Mouse (Mus musculus) embryonic facial prominence, embryonic 12.5 days (tissue): Measurements from ENCODE around the gene Aars. TPM values are rescaled to one million over a fixed set of nuclear protein-coding genes. Genes with fewer than 3 reads are reported as not detected.
A peak's percentile ranks its signal among the peaks of the same experiment; 100 is the strongest.
"Not testable (repeated sequence)": the region's sequence is repeated elsewhere in the genome, so short reads cannot be mapped to it uniquely, and the experiment has no call there.

Experiments used
- ATAC-seq: fragments of 200-750 bp; cut with Nextera tagmentation; 2 replicates; pipeline ENCODE4 v1.8.0; 2017; ENCODE audit not compliant: insufficient number of reproducible peaks, insufficient read depth, low FRiP score, low TSS enrichment
- H3K27ac ChIP-seq: fragments of 300-500 bp; sonication (generic); 2 replicates; pipeline ENCODE4 v1.5.1; 2016; ENCODE audit warnings: mild to moderate bottlenecking
- H3K27me3 ChIP-seq: fragments of 300-500 bp; sonication (generic); 2 replicates; pipeline ENCODE4 v1.6.1; 2016; ENCODE audit warnings: mild to moderate bottlenecking, moderate library complexity
- H3K36me3 ChIP-seq: fragments of 300-500 bp; sonication (generic); 2 replicates; pipeline ENCODE4 v1.6.1; 2016; ENCODE audit warnings: mild to moderate bottlenecking
- H3K4me1 ChIP-seq: fragments of 300-500 bp; sonication (generic); 2 replicates; pipeline ENCODE4 v1.6.1; 2016
- H3K4me2 ChIP-seq: fragments of 300-500 bp; sonication (generic); replicated peaks from 2 replicates; pipeline ENCODE4 v1.6.1; 2016; ENCODE audit warnings: mild to moderate bottlenecking, moderate library complexity
- H3K4me3 ChIP-seq: fragments of 300-500 bp; sonication (generic); 2 replicates; pipeline ENCODE4 v1.5.1; 2016; ENCODE audit warnings: mild to moderate bottlenecking
- H3K9ac ChIP-seq: fragments of 300-500 bp; sonication (generic); 2 replicates; pipeline ENCODE4 v1.6.1; 2016; ENCODE audit warnings: mild to moderate bottlenecking, moderate library complexity
- H3K9me3 ChIP-seq: fragments of 300-500 bp; sonication (generic); 2 replicates; pipeline ENCODE4 v1.6.1; 2016; ENCODE audit warnings: mild to moderate bottlenecking, moderate library complexity
- WGBS: fragments of 180-500 bp; shearing (Covaris S2); methylation state at CpG from one replicate; pipeline ENCODE4 v1.1.7; 2016; 5-methylcytosine and 5-hydroxymethylcytosine counted together
- polyA plus RNA-seq: library from polyadenylated mRNA; unstranded; fragments of >200 nt; fragmentation: Nextera tagmentation; extraction: Ambion mirVana; gene quantifications from 2 replicates; pipeline ENCODE4 v1.2.1, GENCODE M21; 2016

Aars gene
- 69.9 and 71.9 TPM in 2 replicates for polyA plus RNA-seq

DNA sequence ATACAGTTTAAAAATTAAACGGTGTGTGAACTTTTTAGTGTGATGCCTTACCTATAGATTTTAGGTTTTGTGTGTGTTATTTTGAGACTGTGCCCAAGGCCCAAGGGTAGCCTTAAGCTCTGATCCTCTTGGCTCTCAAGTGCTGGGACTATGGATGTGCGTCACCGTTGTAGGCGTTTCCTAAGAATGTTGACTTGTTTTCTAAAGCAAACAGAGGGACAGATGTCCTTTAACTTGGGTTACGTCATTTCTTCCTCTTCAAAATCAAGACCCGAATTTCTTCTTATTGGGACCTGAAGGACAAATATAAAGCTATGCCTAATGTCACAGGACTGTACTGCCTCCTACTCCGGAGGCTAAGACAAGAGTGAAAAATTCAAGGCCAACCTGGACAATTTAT is at the start of gene Aars:
Gene Aars, plus strand, starts transcription at position 229 of the 400 bp plus-strand sequence.
- Histone ChIP-seq H3K4me2 (peak within 1 kb of the TSS; percentile 66), H3K36me3 (peaks cover 12% of the 10 kb centered on the region), H3K9ac (peak within 1 kb of the TSS; percentile 73), H3K4me3 (peak within 1 kb of the TSS; percentile 77), H3K27ac (peak within 1 kb of the TSS; percentile 65), H3K27me3 (no peaks in the 10 kb centered on the region), H3K4me1 (peaks cover 15% of the 10 kb centered on the region), H3K9me3 (no peaks in the 10 kb centered on the region)
- ATAC-seq: no peak
- WGBS: 94% methylated on average over 7 of the region's 7 CpGs

DNA sequence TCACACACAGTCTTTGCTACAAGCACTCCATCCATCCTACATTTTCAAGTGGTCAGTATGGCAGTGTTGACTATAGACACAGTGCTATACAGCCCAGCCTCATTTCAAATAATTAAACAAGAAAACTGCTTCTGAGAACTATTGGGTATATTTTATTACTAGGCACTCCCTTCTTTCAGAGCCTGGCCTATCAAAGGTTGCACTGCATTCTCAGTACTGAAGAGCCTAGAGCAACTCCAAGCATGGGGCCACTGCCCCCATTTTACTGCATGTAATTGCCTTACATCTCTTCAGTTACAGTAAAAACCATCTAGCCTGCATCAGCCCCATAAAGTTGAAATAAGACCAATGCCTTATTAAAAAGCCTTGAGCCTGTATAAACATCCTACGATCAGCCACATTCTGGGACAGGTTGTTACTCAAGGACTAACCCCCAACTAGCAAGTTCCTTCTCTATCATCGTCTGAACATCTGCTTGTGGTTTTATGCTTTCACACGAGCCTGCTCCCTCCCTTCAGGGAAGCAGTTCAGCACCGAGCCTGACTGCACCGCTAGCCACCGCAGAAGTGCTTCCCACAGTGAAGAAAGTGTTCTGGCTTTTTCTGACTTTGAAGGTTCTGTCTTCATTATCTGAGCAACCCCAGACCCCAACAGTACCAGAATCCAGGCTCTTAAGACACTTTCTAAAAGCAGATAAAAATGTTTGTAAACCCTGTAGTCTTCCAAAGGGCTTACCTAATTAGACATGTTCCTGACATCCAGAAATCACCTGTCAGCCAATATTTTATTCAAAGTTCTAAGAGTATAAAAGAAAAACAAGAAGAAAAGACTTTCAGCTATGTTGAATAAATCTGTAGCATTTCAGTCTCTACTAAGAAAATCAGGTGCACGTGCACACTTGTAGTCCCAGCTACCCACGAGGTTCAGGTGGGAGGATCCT is 44.9 kb upstream of the Aars start:
- Histone ChIP-seq H3K4me1 (no peaks in the 10 kb centered on the region), H3K4me2 (no peak overlapping the region), H3K9me3 (no peaks in the 10 kb centered on the region), H3K27ac (no peak overlapping the region), H3K4me3 (no peak overlapping the region), H3K27me3 (no peaks in the 10 kb centered on the region), H3K36me3 (peaks cover 86% of the 10 kb centered on the region), H3K9ac (no peak overlapping the region)
- ATAC-seq: no peak
- WGBS: 89% methylated on average over 8 of the region's 8 CpGs

DNA sequence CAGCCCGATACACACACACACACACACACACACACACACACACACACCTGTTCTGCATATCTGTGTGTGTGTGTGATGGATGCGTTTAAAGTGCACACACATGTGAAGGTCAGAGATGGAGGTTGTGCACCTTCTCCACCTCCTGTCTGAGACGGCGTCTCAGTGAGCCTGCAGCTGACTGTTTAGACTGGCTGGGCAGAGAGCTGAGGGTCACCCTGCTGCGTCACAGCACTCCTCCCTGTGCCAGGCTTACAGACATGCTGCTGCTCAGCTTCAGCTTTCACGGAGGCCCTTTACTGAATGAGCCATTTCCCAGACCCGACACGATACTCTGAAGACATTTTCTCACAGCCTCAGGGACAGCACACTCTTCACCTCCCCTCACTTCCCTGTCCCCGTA is 42.9 kb upstream of the Aars start:
- peaks cover 77% of the 10 kb centered on the region for H3K36me3 ChIP-seq
- no peaks in the 10 kb centered on the region for H3K9me3 ChIP-seq
- H3K9ac ChIP-seq: no peak overlapping the region
- H3K4me3 ChIP-seq: no peak overlapping the region
- no peak for ATAC-seq
- H3K4me1 ChIP-seq: no peaks in the 10 kb centered on the region
- H3K27me3 ChIP-seq: no peaks in the 10 kb centered on the region
- WGBS: 86% methylated on average over 9 of the region's 9 CpGs
- H3K27ac ChIP-seq: no peak overlapping the region
- H3K4me2 ChIP-seq: no peak overlapping the region

DNA sequence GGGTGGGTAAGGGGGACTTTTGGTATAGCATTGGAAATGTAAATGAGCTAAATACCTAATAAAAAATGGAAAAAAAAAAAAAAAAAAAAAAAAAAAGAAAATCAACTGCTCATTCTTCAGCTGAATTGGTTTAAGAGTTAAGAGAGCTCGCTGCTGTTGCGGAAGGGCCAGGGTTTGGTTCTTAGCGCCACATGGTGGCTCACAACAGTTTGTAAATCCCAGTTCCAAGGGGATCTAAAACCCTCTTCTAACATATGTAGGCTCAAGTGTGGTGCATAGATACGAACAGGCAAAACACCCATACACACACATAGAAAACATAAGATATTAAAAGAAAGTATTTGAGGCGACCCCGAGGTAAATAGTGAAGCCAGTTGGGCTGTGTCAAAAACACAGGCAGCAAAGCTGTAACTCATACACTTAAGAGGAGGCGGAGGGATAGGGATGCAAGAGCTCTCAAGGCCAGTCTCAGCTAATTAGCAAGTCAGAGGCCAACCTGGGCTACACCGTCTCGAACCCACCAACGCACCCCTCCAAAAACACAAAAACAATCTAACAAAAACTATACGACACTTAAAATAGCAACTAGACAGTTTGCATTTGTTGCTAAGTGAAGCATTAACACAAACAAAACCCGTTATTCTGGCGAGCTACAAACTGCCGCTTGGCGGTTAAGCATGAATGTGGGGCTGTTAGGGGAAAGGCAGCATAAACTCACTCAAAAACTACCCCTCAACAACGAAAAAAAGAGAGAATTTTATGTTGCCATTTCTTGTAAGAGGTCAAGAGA is 36.1 kb upstream of the Aars start:
- 34% methylated on average over 16 of the region's 16 CpGs for WGBS
- no peaks in the 10 kb centered on the region for H3K27me3 ChIP-seq
- H3K4me3 ChIP-seq: peak overlapping the region; percentile 76
- H3K27ac ChIP-seq: peak overlapping the region; percentile 79; the same call in 1 of the 2 replicates
- peak overlapping the region; percentile 83 for H3K4me2 ChIP-seq
- H3K4me1 ChIP-seq: peaks cover 5% of the 10 kb centered on the region
- no peak for ATAC-seq
- no peaks in the 10 kb centered on the region for H3K9me3 ChIP-seq
- peaks cover 20% of the 10 kb centered on the region for H3K36me3 ChIP-seq
- H3K9ac ChIP-seq: peak overlapping the region; percentile 70

DNA sequence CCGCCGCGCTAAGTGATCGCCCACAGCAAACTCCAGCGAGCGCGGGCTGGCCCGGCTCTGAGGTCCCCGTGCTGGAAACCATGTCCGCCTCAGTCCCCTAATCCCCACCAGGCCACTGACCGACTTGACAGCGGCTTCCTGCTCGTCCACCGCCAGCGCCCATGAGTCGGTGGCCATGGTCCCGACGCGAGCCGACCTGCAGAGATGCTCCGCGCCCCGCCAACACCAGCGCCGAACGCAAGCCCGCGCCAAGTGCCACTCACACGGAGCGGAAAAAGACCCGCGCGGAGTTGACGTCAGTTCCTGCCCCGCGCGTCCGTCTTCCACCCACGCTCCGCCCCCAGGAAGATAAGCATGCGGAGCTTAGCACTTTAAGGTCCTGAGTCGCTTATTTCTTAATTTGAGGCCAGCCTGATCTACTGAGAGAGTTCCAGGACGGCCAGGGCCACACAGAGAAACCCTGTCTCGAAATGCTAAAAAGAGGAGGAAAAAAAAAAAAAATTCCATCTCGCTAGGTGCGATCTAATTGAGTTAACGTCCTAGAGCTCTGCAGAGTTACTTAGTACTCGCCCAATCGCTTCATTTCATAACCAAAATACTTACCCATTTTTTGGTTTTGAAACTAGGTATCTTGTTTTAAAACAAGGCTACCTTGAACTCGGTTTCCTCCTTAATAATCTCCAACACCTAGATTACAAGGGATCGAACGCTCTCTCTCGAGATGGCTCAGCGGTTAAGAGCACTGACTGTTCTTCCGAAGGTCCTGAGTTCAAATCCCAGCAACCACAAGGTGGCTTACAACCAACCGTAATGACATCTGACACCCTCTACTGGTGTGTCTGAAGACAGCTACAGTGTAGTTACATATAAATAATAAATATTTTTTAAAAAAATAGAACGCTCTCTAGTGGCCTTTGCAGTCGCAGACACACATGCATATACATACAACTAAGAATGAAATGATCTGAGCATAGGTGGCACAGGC is 35.1 kb upstream of the Aars start, which contains the start of gene Ddx19a:
Gene Ddx19a, minus strand, starts transcription at position 254 of the 985 bp plus-strand sequence.
- H3K27me3 ChIP-seq: no peaks in the 10 kb centered on the region
- peak within 1 kb of the TSS; percentile 79 for H3K27ac ChIP-seq
- peak within 1 kb of the TSS; percentile 76 for H3K4me3 ChIP-seq
- peaks cover 5% of the 10 kb centered on the region for H3K4me1 ChIP-seq
- peak within 1 kb of the TSS; percentile 70 for H3K9ac ChIP-seq
- peak within 1 kb of the TSS; percentile 83 for H3K4me2 ChIP-seq
- peak; percentile 93 for ATAC-seq
- H3K9me3 ChIP-seq: no peaks in the 10 kb centered on the region
- WGBS: 4% methylated on average over 58 of the region's 58 CpGs
- H3K36me3 ChIP-seq: peaks cover 10% of the 10 kb centered on the region

DNA sequence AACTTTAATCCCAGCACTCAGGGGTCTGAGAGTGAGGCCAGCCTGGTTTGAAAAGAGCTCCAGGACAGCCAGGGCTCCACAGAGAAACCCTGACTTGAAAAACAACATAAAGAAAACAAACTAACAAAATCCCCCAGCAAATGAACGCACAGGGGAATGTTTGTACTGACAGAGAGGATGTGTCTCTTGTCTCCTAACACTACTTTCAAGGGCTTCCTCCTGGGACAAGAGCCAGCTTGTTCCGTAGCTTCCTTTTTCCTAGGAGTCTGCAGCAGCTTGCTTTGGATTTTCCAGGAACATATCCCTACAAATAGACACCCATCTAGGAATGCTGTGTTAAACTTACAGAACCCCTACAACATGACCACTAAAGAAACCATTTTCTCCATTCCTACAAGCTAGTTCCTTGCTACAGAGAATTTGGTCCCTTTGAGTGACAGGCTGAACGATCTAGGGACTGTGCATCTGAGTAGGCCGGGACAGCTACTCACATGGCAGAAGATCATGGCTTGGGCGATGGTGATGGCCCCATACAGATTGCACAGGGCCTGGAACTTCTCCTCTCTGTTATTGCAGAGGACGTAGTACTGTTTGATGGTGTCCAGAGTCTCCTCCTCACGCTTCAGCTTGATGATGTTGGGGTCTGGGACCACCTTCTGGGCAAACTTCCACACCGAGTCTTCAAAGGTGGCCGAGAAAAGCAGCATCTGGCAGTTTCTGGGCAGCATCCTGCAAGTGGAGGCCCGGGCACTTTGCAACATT is 22.5 kb upstream of the Aars start:
- 82% methylated on average over 9 of the region's 10 CpGs for WGBS

DNA sequence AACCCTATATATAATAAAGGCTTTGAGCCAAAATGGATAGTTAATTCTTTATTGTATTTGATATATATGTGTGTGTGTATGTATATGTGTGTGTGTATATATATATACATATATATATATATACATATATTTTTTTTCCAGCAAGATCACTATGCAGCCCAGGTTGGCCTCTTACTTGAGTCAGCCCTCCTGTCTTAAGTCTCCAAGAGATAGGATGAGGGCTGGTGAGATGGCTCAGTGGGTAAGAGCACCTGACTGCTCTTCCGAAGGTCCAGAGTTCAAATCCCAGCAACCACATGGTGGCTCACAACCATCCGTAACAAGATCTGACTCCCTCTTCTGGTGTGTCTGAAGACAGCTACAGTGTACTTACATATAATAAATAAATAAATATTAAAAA is 6.3 kb upstream of the Aars start:
- H3K4me1 ChIP-seq, H3K4me2 ChIP-seq, H3K9me3 ChIP-seq, H3K4me3 ChIP-seq, H3K27me3 ChIP-seq, H3K36me3 ChIP-seq, ATAC-seq, H3K9ac ChIP-seq, H3K27ac ChIP-seq: not testable (repeated sequence)
- 100% methylated on average over 2 of the region's 2 CpGs for WGBS

More for the DNA sequence above, 22.5 kb upstream of the Aars start:
- H3K27me3 ChIP-seq, H3K4me3 ChIP-seq, ATAC-seq, H3K9me3 ChIP-seq, H3K4me1 ChIP-seq, H3K4me2 ChIP-seq, H3K27ac ChIP-seq, H3K9ac ChIP-seq: not testable (repeated sequence)
- H3K36me3 ChIP-seq: peaks cover 32% of the 10 kb centered on the region

DNA sequence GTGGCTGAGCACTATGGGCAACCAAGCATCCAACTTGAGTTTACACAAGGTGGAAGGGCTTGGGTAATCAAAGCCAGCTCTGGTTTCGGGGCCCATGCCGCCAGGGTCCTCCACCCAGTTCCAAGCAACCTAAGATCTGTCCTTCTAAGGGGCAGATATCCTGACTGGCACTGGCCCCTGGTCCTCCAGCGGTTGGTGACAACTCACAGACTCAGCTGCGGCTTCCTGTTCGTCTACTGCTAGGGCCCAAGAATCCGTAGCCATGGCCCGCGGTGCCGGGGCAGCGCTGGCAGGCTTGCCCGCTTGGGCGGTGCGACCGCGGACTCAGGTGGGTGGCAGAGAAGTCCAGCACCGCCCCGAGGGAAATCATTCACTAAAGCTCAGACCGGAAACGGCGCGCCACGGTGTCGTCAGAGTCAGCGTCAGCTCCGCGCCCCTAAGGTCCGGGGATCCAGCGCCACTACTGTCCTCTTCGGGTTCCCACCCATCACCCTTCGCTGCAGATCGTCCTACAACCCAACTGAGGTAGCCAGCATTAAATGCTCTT is 5.5 kb upstream of the Aars start:
- peak overlapping the region; percentile 62 for H3K4me2 ChIP-seq
- ATAC-seq: 0 out of 2 replicates have a peak, but pooled peaks have one; percentile 80
- H3K9ac ChIP-seq: peak overlapping the region; percentile 80
- no peaks in the 10 kb centered on the region for H3K36me3 ChIP-seq
- H3K9me3 ChIP-seq: no peaks in the 10 kb centered on the region
- no peaks in the 10 kb centered on the region for H3K27me3 ChIP-seq
- no peaks in the 10 kb centered on the region for H3K4me1 ChIP-seq
- under 1% methylated on average over 31 of the region's 31 CpGs for WGBS
- H3K27ac ChIP-seq: no peak overlapping the region
- H3K4me3 ChIP-seq: peak overlapping the region; percentile 78

DNA sequence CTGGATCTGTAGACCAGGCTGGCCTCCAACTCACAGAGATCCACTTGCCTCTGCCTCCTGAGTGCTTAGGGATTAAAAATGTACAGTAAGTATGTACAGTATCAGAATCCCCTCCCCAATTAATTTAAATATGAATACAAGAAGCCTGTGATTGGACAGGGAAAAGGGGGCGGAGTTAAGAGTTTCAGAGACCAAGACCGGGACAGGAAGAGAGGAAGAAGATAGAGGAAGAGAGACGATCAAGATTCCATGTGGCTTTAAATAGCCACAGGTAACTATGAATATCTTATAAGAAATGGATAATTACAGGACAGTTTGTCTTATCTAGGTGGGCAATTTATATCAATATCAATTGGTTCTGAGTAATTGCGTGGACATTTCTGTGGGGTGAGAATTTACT is 3.4 kb upstream of the Aars start:
- no peak overlapping the region for H3K4me2 ChIP-seq
- no peaks in the 10 kb centered on the region for H3K36me3 ChIP-seq
- WGBS: 51% methylated on average over 4 of the region's 4 CpGs
- no peak overlapping the region for H3K27ac ChIP-seq
- H3K9me3 ChIP-seq: no peaks in the 10 kb centered on the region
- H3K4me3 ChIP-seq: no peak overlapping the region
- H3K9ac ChIP-seq: no peak overlapping the region
- ATAC-seq: no peak
- H3K27me3 ChIP-seq: no peaks in the 10 kb centered on the region
- H3K4me1 ChIP-seq: peaks cover 4% of the 10 kb centered on the region

DNA sequence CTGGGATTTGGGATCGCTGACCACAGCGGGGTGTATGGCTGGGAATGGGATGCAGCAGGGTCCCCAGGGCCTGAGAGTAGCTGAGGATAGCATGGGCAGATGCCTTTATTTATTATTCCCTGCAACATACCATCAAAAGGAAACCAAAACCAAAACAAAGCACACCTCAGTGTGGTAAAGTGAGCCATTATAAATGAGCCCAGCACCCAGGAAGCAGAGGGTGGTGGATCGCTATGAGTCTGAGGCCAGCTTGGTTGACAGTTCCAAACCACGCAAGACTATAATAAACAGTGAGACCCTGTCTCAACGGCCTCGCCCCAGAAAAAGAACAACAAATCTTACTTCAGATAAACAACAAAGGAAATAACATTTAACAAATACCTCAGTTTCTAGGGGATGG is 2.9 kb upstream of the Aars start:
- H3K36me3 ChIP-seq: no peaks in the 10 kb centered on the region
- H3K4me2 ChIP-seq: no peak overlapping the region
- H3K9ac ChIP-seq: no peak overlapping the region
- H3K27ac ChIP-seq: no peak overlapping the region
- no peak for ATAC-seq
- WGBS: 80% methylated on average over 6 of the region's 6 CpGs
- no peaks in the 10 kb centered on the region for H3K9me3 ChIP-seq
- no peak overlapping the region for H3K4me3 ChIP-seq
- H3K27me3 ChIP-seq: no peaks in the 10 kb centered on the region
- H3K4me1 ChIP-seq: peaks cover 8% of the 10 kb centered on the region
